Mouse (Mus musculus) A20 (cell line): ENCODE measurements around the gene 1700024G13Rik.

Experiments used
- DNase-seq: peaks from one replicate; pipeline ENCODE4 v3.0.0-alpha.2; 2011; ENCODE audit warnings: low read depth, low spot score

Gene 1700024G13Rik

DNA sequence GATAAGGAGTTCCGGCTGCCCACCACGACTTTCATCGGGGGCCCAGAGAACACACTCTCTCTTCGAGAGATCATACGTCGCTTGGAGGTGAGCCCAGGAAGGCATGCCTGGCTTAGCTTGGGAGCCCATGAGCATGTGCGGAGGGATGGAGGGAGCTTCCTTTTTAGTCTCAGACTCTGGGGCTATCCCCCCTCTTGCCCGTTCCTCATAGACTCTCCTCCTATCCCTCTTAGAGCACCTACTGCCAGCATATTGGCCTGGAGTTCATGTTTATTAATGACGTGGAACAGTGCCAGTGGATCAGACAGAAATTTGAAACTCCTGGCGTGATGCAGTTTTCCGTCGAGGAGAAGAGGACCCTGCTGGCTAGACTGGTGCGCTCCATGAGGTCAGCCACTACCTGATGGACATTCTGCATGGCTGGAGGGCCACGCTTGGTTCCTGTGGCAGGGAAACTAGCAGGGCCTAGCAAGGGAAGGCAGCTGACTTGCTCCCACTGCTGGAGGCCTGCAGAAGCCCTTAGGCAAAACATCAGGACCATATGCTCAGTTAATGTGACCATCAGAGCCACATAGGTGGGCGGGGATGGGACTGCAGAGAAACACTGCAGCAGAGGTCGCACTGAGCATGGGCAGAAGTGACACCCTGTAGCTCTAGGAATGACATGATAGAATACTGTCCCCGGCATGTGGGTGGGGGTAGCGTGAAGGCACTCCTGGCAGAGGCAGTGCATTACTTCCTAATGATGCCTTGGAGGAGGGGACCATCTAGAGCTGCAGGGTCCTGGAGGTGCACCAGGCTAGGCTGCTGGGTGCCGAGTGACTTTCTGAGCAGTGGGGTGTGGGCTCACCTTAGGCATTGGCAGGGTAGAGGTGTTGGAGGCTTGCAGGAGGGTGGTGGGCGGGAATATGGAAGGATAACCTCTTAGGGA lies 55.4 kb downstream of the 1700024G13Rik start:
- no peak for DNase-seq

DNA sequence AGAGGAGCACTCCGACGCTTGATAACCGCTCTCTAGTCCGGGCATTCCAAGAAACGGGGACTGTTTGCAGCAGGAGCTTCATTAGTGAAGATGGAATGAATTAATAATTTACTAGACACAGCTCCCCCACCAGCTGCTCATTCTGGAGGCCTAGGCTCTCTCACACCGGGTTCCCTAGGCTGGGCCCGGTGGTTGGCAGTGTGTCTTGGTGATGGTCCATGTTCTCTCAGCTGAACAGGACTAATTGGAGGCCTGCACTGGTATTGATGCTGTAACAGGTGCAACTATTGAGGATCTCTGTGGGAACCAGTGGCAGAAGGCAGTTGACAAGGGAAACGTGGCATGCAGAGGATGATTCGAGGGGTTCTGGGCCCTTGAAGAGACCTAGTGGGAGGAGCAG lies 60.8 kb downstream of the 1700024G13Rik start:
- no peak for DNase-seq
